Mouse (Mus musculus) testis, postnatal 14 days (tissue): ENCODE measurements around the gene Il3ra.

Experiments
- DNase-seq: peaks from one replicate; pipeline ENCODE4 v3.0.0; 2021; ENCODE audit warnings: low spot score

The Il3ra gene

GRCm38 (mm10) chr14:14345948-14346812 lies at the start of gene Il3ra:
Gene Il3ra, plus strand, starts transcription at chr14:14346275.
- peak; percentile 79 for DNase-seq

DNA sequence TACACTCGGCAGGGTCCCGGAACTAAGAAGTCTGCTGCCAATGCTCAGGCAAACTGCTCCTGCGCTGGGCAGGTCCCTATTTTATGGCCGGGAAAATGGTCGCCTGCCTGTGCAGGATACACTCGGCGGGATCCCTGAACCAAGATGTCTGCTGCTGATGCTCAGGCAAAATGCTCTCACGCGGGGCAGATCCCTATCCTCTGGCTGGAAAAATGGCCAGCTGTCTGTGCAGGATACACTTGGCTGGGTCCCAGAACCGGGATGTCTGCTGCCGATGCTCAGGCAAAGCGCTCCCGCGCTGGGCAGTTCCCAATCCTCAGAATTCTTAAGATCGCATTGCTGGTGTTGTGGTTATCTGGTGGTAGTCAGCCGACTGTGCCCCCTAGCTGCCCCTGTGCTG lies 37.1 kb upstream of the Il3ra start:
- no peak for DNase-seq

DNA sequence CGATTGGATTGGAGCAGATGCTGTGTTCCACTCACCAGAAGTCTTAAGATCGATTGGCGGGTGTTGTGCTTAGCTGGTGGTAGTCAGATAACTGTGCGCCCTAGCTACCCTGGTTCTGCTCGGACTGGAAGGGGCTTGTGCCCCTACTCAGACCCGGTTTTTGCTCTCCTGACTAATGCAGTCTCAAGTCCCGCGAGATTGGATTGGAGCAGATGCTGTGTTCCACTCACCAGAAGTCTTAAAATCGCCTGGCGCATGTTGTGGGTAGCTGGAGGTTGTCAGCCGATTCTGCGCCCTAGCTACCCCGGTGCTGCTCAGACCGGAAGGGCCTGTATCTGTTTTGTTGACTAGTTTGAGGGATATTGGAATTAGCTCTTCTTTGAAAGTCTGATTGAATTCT lies 36.7 kb upstream of the Il3ra start:
- DNase-seq, result no peak

- DNase-seq, result no peak
Observed at GRCm38 (mm10) chr14:14322528-14322927, 23.5 kb upstream of the Il3ra start, which contains the start of gene Olfr31. Gene Olfr31, plus strand, starts transcription at chr14:14322828.

DNA sequence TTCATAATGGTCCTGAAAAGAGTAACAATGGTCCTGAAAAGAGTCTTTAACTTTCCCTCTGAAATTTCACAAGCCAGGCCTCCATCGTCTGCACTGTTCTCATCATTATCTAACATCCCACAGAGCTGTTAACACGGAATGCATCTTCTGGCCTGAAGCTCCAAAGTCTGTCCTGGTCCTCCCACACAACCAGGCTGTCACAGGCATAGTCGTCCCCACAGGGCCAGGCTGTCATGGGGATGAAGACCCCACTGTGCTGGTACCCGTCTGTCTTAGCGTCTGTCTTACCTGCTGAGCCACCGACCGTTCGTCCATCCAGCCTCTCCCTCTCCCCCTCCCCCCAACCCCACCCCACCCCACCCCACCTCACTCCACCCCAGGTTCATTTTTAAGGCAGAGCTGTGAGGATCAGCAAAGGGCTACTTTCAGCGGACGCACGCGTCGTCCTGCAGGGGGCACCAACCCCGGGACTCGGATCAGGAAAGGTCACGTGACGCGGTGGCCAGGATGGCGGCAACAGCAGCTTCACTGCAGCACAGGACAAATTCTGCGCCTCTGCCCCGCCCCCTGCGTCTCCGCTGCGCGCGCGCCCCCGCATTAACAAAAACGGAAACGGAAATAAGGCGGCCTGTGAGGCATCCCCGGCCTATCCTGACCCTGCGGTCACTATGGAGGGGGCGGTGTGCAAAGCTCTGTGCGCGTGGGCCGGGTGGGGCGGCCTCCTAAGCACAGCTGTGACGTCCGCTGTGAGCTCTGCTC lies 783 bp upstream of the Il3ra start:
- DNase-seq, result peak; percentile 90

GRCm38 (mm10) chr14:14346813-14347100 lies 682 bp downstream of the Il3ra start:
- DNase-seq, result no peak

GRCm38 (mm10) chr14:14347151-14347835 lies 1.2 kb downstream of the Il3ra start:
- peak; percentile 86 for DNase-seq

- DNase-seq, result peak; percentile 72
Observed at GRCm38 (mm10) chr14:14347836-14348621, 2.0 kb downstream of the Il3ra start.

DNA sequence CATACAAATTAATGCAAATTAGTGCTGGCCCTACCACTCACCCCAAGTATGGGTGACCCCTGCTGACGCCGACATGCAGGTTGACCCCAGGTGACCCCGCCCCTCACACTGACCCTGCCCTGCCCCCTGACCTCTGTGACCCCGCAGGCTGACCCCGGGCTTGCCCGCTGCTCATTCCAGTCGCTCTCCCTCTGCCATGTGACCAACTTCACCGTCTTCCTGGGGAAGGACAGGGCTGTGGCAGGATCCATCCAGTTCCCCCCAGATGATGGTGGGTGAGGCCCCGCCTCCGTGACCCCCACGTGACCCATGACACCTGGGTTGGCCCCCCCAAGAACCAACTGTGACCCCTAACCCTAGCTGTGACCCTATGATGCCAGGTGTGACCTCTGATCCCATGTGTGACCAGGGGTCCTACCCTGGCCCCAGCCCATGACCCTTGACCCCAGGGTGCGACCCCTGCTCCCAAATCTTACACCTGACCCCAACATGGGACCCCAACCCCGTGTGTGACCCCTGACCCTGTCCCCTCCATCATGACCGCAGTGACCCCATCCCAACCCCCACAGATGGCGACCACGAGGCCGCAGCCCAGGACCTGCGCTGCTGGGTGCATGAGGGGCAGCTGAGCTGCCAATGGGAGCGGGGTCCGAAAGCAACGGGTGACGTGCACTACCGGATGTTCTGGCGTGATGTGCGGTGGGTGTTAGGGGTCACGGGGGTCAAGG lies 2.8 kb downstream of the Il3ra start:
- peak; percentile 31 for DNase-seq

DNA sequence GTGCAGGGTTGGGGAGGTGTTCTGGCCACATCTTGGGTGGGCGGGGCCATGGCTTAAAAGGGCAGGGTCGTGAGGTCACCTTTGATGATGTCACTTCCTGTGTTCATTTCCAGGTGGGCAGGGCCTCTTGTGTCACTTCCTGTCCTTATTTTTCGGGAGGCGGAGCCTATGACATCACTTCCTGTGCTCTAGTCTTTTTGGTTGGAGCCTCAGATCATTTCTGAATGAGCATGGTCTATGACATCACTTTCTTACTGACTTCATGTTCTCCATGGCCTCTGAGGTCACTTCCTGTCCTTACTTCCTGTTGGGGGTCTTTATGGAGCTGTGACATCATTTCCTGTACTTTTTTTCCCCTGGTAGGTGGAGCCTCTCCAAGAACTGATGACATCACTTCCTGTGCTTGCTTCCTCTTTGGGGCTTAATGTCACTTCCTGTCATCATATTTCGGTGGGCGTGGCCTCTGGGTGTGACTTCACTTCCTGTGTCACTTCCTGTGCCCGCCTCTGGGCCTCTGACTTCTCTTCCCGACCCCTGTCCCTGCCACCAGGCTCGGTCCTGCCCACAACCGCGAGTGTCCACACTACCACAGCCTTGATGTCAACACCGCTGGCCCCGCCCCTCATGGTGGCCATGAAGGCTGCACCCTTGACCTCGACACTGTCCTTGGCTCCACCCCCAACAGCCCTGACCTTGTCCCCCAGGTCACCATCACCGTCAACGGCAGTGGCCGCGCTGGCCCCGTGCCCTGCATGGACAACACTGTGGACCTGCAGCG lies 3.6 kb downstream of the Il3ra start:
- DNase-seq, result peak; percentile 19

DNA sequence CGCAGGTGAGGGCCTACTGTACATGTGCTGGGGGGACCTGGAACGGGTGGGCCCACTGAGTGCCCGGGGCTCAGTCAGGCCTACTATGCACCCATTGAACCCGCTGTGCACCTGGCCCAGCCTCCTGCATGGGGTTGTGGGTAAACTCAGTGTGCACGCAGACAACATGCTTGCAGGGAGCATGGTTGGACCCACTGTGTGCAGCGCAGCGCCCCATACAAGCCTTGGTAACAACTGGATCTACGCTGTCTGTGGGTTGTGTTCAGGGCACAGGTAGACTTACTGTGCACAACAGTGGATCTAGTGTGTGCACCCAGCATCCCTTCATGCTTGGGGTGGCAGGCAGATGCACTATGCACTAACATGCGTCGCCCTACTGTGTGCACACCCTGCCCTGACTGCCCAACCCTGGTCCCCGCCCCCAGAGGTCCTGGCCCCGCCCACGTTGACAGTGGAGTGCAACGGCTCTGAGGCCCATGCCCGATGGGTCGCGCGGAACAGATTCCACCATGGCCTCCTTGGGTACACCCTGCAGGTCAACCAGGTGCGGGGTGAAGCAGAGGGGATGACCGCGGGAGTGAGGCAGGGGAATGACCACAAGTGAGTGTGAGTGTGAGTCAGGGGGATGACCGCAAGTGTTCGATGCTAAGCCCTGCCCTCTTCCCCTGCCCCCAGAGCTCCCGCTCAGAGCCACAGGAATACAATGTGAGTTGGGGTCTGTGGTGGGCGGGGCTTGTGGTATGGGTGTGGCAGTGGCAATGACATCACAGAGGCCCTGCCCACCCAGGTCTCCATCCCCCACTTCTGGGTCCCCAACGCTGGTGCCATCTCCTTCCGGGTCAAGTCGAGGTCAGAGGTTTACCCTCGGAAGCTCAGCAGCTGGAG lies 4.4 kb downstream of the Il3ra start:
- peak; percentile 10 for DNase-seq

GRCm38 (mm10) chr14:14351148-14351455 lies 5.0 kb downstream of the Il3ra start:
- peak; percentile 21 for DNase-seq

DNA sequence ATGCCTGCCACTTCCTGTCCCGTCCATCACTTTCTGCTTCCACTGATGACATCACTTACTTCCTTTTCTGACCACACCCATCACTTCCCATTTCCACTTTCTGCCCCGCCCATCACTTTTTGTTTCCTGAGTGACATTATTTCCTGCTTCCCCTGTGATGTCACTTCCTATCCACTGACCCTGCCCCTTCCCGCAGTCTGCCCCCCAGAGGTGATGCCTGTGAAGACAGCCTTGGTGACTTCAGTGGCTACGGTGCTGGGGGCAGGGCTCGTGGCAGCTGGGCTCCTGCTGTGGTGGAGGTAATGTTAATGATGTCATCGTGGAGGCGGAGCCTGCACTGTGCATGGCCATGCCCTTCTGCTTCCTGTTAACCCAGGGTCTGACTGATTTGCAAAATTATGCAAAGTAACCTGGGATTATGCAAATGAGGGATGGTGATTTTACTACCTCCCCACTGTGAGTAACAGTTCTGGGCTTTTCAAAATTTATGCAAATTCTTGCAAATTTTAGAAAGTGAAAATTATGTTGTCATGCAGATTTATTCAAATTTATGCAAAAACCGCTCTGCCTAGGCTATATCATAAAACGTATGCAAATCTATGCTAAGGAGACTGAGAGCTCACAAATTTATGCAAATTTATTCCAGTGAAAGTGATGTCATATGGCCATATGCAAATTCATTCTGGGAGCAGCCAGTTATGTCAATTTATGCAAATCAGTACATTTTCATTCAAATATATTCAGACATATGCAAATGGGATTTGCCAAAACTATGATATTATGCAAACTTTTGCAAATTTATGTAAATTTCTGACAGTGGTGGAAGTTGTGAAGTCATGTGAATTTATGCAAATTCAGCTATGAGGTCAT lies 5.9 kb downstream of the Il3ra start:
- no peak for DNase-seq

- DNase-seq, result no peak
Observed at GRCm38 (mm10) chr14:14352606-14353005, 6.5 kb downstream of the Il3ra start.

DNA sequence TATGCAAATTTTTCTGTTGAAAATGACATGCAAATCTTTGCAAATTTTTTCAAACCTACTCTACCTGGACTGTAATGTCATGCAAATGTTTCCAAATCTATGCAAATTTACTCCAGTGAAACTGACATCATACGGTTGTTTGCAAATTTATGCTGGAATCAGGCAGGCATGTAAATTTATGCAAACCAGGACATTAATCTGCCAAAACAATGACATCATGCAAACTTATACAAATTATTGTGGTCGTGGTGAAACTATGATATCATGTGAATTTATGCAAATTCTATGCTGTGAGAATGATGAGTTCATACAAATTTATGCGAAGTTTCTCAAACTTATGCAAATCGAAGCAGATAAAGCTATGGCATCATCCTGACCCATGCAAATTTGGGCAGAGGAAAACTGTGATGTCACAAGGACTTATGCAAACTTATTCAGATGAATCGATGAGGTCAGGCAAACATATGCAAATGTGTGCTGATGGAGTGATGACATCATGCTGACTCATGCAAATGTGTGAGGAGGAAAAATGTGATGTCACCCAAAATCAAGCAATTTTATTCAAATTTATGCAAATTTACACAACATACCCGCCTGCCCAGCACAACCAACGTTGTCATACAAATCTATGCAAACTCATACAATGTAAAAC lies 7.1 kb downstream of the Il3ra start:
- DNase-seq, result no peak

- DNase-seq, result no peak
Observed at GRCm38 (mm10) chr14:14353740-14354510, 7.8 kb downstream of the Il3ra start.
